Mouse (Mus musculus): Measurements from ENCODE around the gene Neurod6.

The Neurod6 gene

DNA sequence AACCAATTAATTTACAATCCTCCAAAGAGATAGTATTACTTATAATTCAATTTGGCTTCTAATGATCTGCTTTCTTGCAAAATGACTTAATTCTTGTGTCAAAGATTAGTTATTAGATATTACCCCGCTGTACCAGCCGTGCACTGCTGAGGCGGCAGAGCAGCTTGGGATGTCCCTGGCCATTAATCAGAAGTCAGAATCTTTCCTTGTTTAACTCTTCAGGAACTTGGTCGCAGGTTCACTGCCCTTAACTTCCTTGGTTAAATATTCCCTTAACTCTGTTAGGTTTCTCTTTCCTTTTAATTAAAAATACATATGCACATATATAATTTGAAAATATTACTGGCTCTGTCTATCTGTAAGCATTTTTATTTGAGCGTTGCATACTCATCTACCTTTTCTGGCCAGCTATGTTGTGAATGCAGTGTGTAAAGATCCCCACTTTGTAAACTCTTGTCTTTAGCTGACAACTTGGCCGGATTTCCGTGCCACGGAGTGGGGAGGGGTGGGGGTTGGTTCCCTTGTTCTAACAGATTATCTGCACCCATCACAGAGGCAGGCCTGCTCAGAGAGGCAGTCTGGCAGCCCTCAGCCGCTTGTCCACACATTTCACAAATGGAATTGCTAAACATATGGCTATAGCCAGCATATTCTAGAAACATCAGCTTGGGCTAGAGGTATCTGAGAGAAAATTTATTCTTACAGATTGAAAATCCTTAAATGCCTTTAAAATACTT, 34.1 kb downstream of the Neurod6 start:
- DNase-seq (ENCODE audit: low read depth): no peak

DNA sequence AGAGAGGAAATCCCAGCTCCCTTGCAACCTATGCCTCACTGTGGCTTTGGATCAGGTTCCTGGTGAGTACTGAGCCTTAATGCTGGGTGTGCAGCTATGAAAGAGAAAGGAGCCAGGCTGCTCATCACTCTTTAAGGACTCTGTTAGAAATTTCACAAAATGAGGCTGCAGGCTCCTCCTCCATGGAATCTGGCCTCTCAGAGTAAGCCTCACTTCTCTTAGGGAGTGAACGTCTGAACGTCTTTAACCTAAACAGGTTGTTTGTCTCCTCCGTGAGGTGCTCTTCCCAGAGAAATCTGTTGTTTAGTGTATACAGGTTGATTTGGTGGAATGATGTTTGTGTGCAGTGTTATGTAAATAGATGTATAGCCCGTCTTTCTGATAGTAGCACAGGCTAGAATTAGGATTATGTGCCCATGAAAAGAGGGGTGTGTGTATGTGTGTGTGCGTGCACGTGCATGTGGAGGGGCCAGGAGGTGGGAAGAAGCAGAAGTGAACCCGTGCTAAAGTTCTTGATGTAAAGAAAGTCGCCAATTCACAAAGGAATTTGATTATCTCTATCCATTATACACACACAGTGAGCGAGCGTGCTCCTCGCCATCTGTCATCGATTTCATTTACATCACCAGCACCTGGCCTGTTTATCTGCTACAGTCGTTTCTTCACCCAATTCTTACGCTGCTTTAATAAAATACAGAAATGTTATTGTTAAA, 34.8 kb downstream of the Neurod6 start:
- no peak for DNase-seq (ENCODE audit: low read depth)

DNA sequence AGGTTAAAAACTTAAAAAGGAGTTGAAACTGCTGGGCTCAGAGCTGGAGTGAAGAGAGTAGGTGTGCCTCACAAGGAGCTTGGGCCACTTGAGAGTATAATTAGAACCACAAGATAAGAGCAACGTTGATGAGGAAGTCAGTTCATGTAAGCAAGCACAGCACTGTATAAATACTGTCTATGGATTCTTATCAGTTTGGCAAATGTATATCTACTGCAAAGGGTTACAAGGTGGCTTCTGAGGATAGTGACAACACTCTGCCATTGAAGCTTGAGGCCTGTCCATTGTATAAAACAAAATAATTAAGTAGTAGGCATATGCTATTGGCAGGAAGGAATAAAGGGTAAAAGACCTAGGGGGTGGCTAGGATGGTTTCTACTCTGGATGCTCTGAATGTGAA, 46.4 kb downstream of the Neurod6 start:
- DNase-seq (ENCODE audit: low read depth): no peak

Data from fibroblast of lung, adult 2 months (primary cell).